Mouse (Mus musculus) forebrain, embryonic 10.5 days (tissue): Measurements from ENCODE around the gene Becn1. TPM values are rescaled to one million over a fixed set of nuclear protein-coding genes. Genes with fewer than 3 reads are reported as not detected.
"Not testable (repeated sequence)": the region's sequence is repeated elsewhere in the genome, so short reads cannot be mapped to it uniquely, and the experiment has no call there.

ENCODE experiments used
- DNase-seq: peaks from one replicate; pipeline ENCODE4 v3.0.0-alpha.2; 2017; ENCODE audit warnings: low spot score; ENCODE audit errors: extremely low spot score
- H3K27ac ChIP-seq: fragments of 300-500 bp; sonication (generic); 2 replicates; pipeline ENCODE4 v1.5.1; 2016; ENCODE audit warnings: mild to moderate bottlenecking
- H3K27me3 ChIP-seq: fragments of 300-500 bp; sonication (generic); 2 replicates; pipeline ENCODE4 v1.6.1; 2016; ENCODE audit warnings: mild to moderate bottlenecking; ENCODE audit not compliant: poor library complexity, severe bottlenecking
- H3K36me3 ChIP-seq: fragments of 300-500 bp; sonication (generic); replicated peaks from 2 replicates; pipeline ENCODE4 v1.6.1; 2016; ENCODE audit warnings: mild to moderate bottlenecking, moderate library complexity
- H3K4me1 ChIP-seq: fragments of 300-500 bp; sonication (generic); 2 replicates; pipeline ENCODE4 v1.6.1; 2016
- H3K4me3 ChIP-seq: fragments of 300-500 bp; sonication (generic); 2 replicates; pipeline ENCODE4 v1.5.1; 2016; ENCODE audit warnings: mild to moderate bottlenecking, moderate library complexity
- H3K9me3 ChIP-seq: fragments of 300-500 bp; sonication (generic); 2 replicates; pipeline ENCODE4 v1.6.1; 2016; ENCODE audit warnings: mild to moderate bottlenecking, moderate library complexity
- WGBS: fragments of 180-500 bp; shearing (Covaris S2); methylation state at CpG from one replicate; pipeline ENCODE4 v1.1.7; 2016; 5-methylcytosine and 5-hydroxymethylcytosine counted together
- polyA plus RNA-seq: library from polyadenylated mRNA; unstranded; fragments of >200 nt; fragmentation: Nextera tagmentation; extraction: Ambion mirVana; gene quantifications from 2 replicates; pipeline ENCODE4 v1.2.1, GENCODE M21; 2016

The Becn1 gene
- polyA plus RNA-seq, 1 experiment from 2014 or later = 144 TPM

GRCm38 (mm10) chr11:101330371-101330924, 28.4 kb upstream of the Becn1 start, which contains the start of gene Aoc3:
Gene Aoc3, plus strand, starts transcription at chr11:101330605.
- Histone ChIP-seq H3K36me3 (peaks cover 22% of the 10 kb centered on the region), H3K27me3 (no peaks in the 10 kb centered on the region), H3K4me1 (peaks cover 20% of the 10 kb centered on the region), H3K27ac (0 out of 2 replicates have a peak within 1 kb of the TSS, but pooled peaks have one; percentile 1), H3K4me3 (no peak within 1 kb of the TSS), H3K9me3 (no peaks in the 10 kb centered on the region)
- no peak for DNase-seq
- 82% methylated on average over 7 of the region's 7 CpGs for WGBS

- Histone ChIP-seq H3K27ac (no peak overlapping the region), H3K4me3 (no peak overlapping the region), H3K27me3 (no peaks in the 10 kb centered on the region), H3K9me3 (no peaks in the 10 kb centered on the region), H3K36me3 (peaks cover 35% of the 10 kb centered on the region), H3K4me1 (peaks cover 12% of the 10 kb centered on the region)
- no peak for DNase-seq
- WGBS = 85% methylated on average over 6 of the region's 6 CpGs
Observed at GRCm38 (mm10) chr11:101328941-101329635, 27.0 kb upstream of the Becn1 start.

GRCm38 (mm10) chr11:101327311-101327710, 25.2 kb upstream of the Becn1 start:
- Histone ChIP-seq H3K36me3 (peaks cover 53% of the 10 kb centered on the region), H3K4me3 (no peak overlapping the region), H3K9me3 (no peaks in the 10 kb centered on the region), H3K4me1 (0 out of 2 replicates have a peak, but pooled peaks cover 3% of the 10 kb centered on the region), H3K27ac (no peak overlapping the region), H3K27me3 (no peaks in the 10 kb centered on the region)
- no peak for DNase-seq
- WGBS = 56% methylated on average over 3 of the region's 3 CpGs

GRCm38 (mm10) chr11:101326147-101326546, 24.1 kb upstream of the Becn1 start:
- Histone ChIP-seq H3K36me3 (peaks cover 65% of the 10 kb centered on the region), H3K9me3 (no peaks in the 10 kb centered on the region), H3K27me3 (no peaks in the 10 kb centered on the region), H3K4me1 (0 out of 2 replicates have a peak, but pooled peaks cover 3% of the 10 kb centered on the region), H3K27ac (no peak overlapping the region), H3K4me3 (no peak overlapping the region)
- no peak for DNase-seq
- 90% methylated on average over 11 of the region's 11 CpGs for WGBS

GRCm38 (mm10) chr11:101325201-101325600, 23.1 kb upstream of the Becn1 start:
- not testable (repeated sequence) for DNase-seq

GRCm38 (mm10) chr11:101324763-101325162, 22.7 kb upstream of the Becn1 start, which contains the start of gene Aoc2:
Gene Aoc2, plus strand, starts transcription at chr11:101325063.
- H3K27ac ChIP-seq = no peak within 1 kb of the TSS
- H3K27me3 ChIP-seq = no peaks in the 10 kb centered on the region
- H3K4me3 ChIP-seq = no peak within 1 kb of the TSS
- H3K4me1 ChIP-seq = no peaks in the 10 kb centered on the region
- 97% methylated on average over 5 of the region's 5 CpGs for WGBS
- H3K36me3 ChIP-seq = peaks cover 79% of the 10 kb centered on the region
- H3K9me3 ChIP-seq = no peaks in the 10 kb centered on the region
- no peak for DNase-seq

More at GRCm38 (mm10) chr11:101325201-101325600, 23.1 kb upstream of the Becn1 start:
- H3K9me3 ChIP-seq, H3K27me3 ChIP-seq, H3K4me1 ChIP-seq, H3K4me3 ChIP-seq, H3K27ac ChIP-seq: not testable (repeated sequence)
- 95% methylated on average over 11 of the region's 11 CpGs for WGBS
- H3K36me3 ChIP-seq = peaks cover 74% of the 10 kb centered on the region

GRCm38 (mm10) chr11:101323609-101324008, 21.5 kb upstream of the Becn1 start:
- WGBS = 22% methylated on average over 4 of the region's 4 CpGs
- peaks cover 87% of the 10 kb centered on the region for H3K36me3 ChIP-seq
- H3K4me3 ChIP-seq = no peak overlapping the region
- H3K27me3 ChIP-seq = no peaks in the 10 kb centered on the region
- peak; percentile 62 for DNase-seq
- no peaks in the 10 kb centered on the region for H3K4me1 ChIP-seq
- no peak overlapping the region for H3K27ac ChIP-seq
- no peaks in the 10 kb centered on the region for H3K9me3 ChIP-seq

GRCm38 (mm10) chr11:101316501-101316917, 14.4 kb upstream of the Becn1 start:
- WGBS = under 1% methylated on average over 17 of the region's 17 CpGs
- no peaks in the 10 kb centered on the region for H3K27me3 ChIP-seq
- peaks cover 41% of the 10 kb centered on the region for H3K36me3 ChIP-seq
- DNase-seq = no peak
- H3K9me3 ChIP-seq = no peaks in the 10 kb centered on the region
- peak overlapping the region; percentile 94 for H3K27ac ChIP-seq
- peak overlapping the region; percentile 99 for H3K4me3 ChIP-seq
- peaks cover 20% of the 10 kb centered on the region for H3K4me1 ChIP-seq

- Histone ChIP-seq H3K4me3 (peak within 1 kb of the TSS; percentile 99), H3K36me3 (peaks cover 34% of the 10 kb centered on the region), H3K27me3 (no peaks in the 10 kb centered on the region), H3K27ac (peak within 1 kb of the TSS; percentile 94), H3K4me1 (peaks cover 20% of the 10 kb centered on the region), H3K9me3 (no peaks in the 10 kb centered on the region)
- WGBS = under 1% methylated on average over 62 of the region's 62 CpGs
- peak; percentile 95 for DNase-seq
Observed at GRCm38 (mm10) chr11:101315665-101316500, 13.8 kb upstream of the Becn1 start, which contains the start of gene Psme3. Gene Psme3, plus strand, starts transcription at chr11:101316213.

- no peak for DNase-seq
Observed at GRCm38 (mm10) chr11:101315082-101315650, 13.1 kb upstream of the Becn1 start.

GRCm38 (mm10) chr11:101314567-101314966, 12.5 kb upstream of the Becn1 start:
- 94% methylated on average over 1 of the region's 1 CpGs for WGBS

More at GRCm38 (mm10) chr11:101315082-101315650, 13.1 kb upstream of the Becn1 start:
- Histone ChIP-seq H3K4me1 (peaks cover 20% of the 10 kb centered on the region), H3K36me3 (peaks cover 27% of the 10 kb centered on the region), H3K9me3 (no peaks in the 10 kb centered on the region), H3K4me3 (peak overlapping the region; percentile 99), H3K27me3 (no peaks in the 10 kb centered on the region), H3K27ac (peak overlapping the region; percentile 94)
- WGBS = 85% methylated on average over 8 of the region's 8 CpGs

GRCm38 (mm10) chr11:101312150-101312549, 10.1 kb upstream of the Becn1 start:
- Histone ChIP-seq H3K4me3 (no peak overlapping the region), H3K9me3 (no peaks in the 10 kb centered on the region), H3K4me1 (peaks cover 11% of the 10 kb centered on the region), H3K27me3 (no peaks in the 10 kb centered on the region), H3K27ac (no peak overlapping the region), H3K36me3 (no peaks in the 10 kb centered on the region)
- no peak for DNase-seq
- WGBS = 78% methylated on average over 3 of the region's 3 CpGs

More at GRCm38 (mm10) chr11:101314567-101314966, 12.5 kb upstream of the Becn1 start:
- no peak overlapping the region for H3K4me3 ChIP-seq
- H3K27me3 ChIP-seq = no peaks in the 10 kb centered on the region
- no peak for DNase-seq
- peaks cover 21% of the 10 kb centered on the region for H3K36me3 ChIP-seq
- H3K4me1 ChIP-seq = peaks cover 20% of the 10 kb centered on the region
- no peak overlapping the region for H3K27ac ChIP-seq
- no peaks in the 10 kb centered on the region for H3K9me3 ChIP-seq
